Mouse (Mus musculus): ENCODE results near the gene Tnfsf15.

The Tnfsf15 gene

DNA sequence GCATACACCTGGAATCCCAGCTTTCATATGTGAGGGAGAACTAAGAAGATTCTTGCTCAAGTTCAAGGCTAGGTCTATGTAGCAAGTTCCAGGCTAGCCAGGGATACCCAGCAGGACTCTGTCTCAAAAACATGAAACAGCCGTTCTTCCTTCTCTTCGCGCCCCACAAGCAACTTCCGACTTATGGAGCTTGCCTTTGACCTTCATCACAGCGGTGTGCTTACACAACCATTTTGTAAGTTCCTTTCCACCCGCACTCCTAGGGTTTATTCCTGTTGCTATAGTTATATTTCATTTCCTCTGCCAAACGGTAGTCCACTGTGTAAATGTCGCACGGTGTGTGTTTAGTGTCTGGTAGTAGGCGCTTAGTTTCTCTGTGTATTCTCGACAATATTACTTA, 61.9 kb downstream of the Tnfsf15 start:
- DNase-seq = no peak

DNA sequence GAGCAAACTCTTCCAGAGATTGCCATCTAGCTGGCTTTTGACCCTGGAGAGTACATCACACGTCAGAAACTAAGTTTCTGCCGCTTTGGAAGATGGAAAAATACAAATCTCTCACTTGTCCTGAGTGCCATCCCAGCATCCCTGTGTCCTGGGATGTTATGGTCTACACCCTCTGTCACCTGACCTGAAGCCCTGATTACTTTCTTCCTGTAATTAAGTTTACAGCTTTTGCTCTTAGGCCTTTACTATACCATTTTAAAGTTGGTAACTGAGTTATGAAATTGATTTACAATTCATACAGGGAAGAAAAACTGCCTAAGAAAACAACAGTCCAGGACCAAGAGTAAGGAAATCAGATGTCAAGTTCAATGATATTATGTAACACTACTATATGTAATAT, 62.5 kb downstream of the Tnfsf15 start:
- no peak for DNase-seq

DNA sequence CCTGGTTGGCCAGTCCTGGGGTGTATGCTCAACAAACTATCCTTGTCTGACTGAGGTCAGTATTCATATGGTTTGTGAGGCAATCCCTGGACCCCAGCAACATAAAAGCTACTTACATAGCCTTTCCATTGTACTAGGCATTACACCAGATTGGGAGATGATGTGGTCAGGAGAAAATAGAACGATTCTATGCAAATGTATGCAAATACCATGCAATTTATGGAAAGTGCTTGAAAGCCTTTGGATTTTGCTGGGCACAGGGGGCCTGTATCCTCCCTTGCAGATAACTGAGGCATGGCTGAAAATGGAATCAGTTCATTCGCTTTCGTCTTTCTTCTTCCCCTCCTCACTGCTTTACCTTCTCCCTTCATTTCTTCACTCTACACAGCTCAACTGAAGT, 63.4 kb downstream of the Tnfsf15 start:
- DNase-seq = no peak
